Mouse (Mus musculus) bone marrow macrophage, adult 2 months (primary cell): ENCODE data around the gene Fam122b. TPM values are rescaled to one million over a fixed set of nuclear protein-coding genes. Genes with fewer than 3 reads are reported as not detected.

ENCODE experiments used
- H3K27ac ChIP-seq: 2 replicates; pipeline ENCODE4 v1.5.1; 2012; ENCODE audit warnings: low read depth, low read length; ENCODE audit not compliant: insufficient read depth
- H3K4me1 ChIP-seq: 2 replicates; pipeline ENCODE4 v1.6.1; 2012; ENCODE audit warnings: low read length; ENCODE audit not compliant: control insufficient read depth, insufficient read depth
- H3K4me3 ChIP-seq: 2 replicates; pipeline ENCODE4 v1.5.1; 2012; ENCODE audit warnings: mild to moderate bottlenecking, low read length, moderate library complexity; ENCODE audit not compliant: insufficient read depth
- CTCF ChIP-seq: IDR thresholded peaks from 2 replicates; pipeline ENCODE4 v1.5.1; 2012; ENCODE audit warnings: low read depth, mild to moderate bottlenecking, low read length, moderate library complexity
- POLR2A ChIP-seq: IDR thresholded peaks from 2 replicates; pipeline ENCODE4 v1.6.1; 2012; ENCODE audit warnings: mild to moderate bottlenecking, low read depth, low read length, borderline replicate concordance
- polyA plus RNA-seq: library from polyadenylated mRNA; stranded (reverse); fragments of >200 nt; gene quantifications from 2 replicates; pipeline ENCODE4 v1.2.4, GENCODE M21; 2012; ENCODE audit not compliant: missing spikeins, insufficient read depth, insufficient read length

The Fam122b gene
- polyA plus RNA-seq, 1 experiment: 7.3 TPM

DNA sequence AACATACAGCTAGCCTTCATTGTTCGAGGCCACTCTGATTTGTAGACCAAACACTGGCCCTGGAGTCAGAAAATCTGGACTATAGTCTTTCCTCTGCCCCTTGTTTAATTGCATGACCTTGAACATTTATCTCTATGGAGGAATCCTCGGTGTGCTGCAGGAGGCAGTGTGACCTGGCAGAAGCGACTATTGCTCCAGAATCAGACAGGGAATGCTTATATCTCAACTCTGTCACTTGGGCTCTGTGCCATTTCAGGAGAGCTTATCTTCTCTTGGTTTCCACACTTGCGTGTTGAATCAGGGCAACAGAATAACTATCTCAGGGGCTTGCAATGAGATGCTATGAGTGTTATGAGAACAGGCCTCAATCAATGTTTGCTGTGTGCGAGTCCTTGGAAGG lies 68.0 kb downstream of the Fam122b start:
- H3K4me1 ChIP-seq: no peaks in the 10 kb centered on the region
- H3K4me3 ChIP-seq: no peak overlapping the region
- no peak overlapping the region for H3K27ac ChIP-seq
- TF ChIP-seq CTCF (no peak), POLR2A (no peak)

DNA sequence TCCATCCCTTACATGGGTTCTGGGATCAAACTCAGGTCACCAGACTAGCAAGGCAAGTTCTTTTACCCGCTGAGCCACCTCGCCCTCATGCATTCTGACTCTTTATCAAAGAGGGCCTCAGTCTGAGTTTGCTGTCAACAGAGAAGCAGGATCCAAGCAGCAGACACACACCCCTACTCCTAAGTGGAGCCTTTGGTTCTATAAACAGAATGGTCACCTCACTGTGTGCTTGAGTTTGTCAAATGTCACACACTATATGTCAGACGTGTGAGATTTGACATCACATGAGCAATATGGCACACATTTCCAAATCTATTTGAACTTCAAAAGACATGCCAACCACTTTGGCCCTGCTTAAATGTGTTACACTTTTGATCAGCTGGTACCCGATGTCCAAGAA lies 71.9 kb downstream of the Fam122b start:
- TF ChIP-seq POLR2A: no peak
- TF ChIP-seq CTCF: no peak
- Histone ChIP-seq H3K4me1 (no peaks in the 10 kb centered on the region), H3K4me3 (no peak overlapping the region)

DNA sequence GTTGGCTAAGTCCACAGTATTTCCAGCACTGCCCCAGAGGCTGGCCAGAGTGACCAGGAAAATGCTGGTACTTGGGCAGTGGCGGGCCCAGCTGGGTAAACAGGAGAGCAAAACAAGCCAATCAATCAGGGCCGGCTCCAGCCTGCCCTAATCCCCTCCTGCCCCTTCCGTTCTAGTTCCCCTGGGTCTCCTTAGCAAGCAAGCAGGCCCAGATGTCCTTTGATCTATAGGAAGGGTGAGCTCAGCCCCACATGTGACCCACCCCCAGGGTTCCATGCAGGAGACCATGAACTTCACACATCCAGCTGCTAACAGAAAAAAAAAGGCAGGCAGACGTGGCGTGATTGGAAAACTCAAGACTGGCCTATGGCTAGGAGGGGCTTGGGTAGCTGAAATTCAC lies 73.2 kb downstream of the Fam122b start:
- Histone ChIP-seq H3K27ac (no peak overlapping the region), H3K4me3 (no peak overlapping the region)
- TF ChIP-seq CTCF (no peak), POLR2A (no peak)

More for the DNA sequence above, 71.9 kb downstream of the Fam122b start:
- H3K27ac ChIP-seq: no peak overlapping the region

More for the DNA sequence above, 73.2 kb downstream of the Fam122b start:
- no peaks in the 10 kb centered on the region for H3K4me1 ChIP-seq

Other genes starting within 250 kb of the Fam122b start
- not detected in 2 replicates for gene Plac1, start 29.7 kb downstream of the Fam122b start, polyA plus RNA-seq
- gene Fam122c, start 3.6 kb upstream of the Fam122b start, polyA plus RNA-seq: not detected in 2 replicates
- gene Mospd1, start 100.7 kb upstream of the Fam122b start, polyA plus RNA-seq: 24.9 and 26.2 TPM in 2 replicates
- not detected in 2 replicates for gene Etd, start 165.1 kb upstream of the Fam122b start, polyA plus RNA-seq